Mouse (Mus musculus): ENCODE results near the gene Olfml2a.

The Olfml2a gene

DNA sequence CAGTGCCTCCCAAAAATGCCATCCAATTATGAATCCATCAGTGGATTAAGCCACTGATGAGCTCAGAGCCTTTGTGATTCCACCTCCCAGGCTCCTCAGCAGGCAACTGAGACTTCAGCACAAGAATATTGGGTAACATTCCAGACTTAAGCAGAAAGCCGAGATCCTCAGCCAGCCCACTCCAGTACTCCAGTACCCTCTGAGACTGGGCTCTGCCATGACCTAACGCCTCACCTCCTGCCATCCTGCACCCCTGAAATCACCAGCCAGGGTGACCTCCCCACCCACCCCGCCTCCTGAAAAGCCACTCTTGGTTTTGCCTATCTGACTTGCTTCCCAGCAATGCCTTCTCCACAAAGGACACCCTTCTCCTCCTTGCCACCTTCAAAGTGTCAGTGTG is 5.6 kb downstream of the Olfml2a start:
- no peak for DNase-seq (ENCODE audit: extremely low spot score, low read depth, low spot score)

DNA sequence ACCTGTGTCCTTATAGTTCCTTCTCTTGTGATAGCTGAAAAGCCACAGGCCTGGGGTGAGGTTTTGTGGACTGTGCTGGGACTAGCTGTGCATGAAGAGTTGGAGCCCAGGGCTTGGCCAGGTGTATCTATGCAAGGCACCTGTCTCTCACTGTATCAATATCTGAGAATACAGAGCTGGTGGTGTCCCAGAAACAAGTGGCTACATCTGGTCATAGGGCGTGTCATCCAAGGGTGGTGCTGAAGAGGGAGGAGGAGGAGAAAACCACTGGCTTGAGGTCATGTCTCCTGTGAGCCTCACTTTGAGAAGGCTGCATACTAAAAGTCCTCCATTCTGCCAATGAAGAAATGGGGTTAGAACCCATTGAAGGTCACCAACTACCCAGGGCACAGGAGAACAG is 6.2 kb downstream of the Olfml2a start:
- DNase-seq (ENCODE audit: extremely low spot score, low read depth, low spot score): no peak

DNA sequence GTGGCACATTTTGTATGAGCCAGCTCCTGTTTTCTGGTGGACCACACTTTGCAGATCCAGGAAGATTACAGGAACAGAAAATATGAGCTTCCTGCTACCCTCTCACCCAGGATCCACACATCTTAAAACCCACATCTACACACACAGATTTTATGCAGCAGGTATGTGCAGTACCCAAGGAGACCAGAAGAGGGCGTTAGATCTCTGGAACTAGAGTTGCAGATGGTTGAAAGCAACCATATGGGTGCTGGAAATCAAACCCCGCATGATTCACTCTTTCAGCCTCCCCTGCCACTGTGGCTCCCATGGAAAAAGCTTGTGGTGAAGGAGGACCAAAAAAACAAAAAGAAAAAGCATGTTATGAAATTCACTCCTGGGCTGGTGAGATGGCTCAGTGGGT is 7.3 kb downstream of the Olfml2a start:
- DNase-seq (ENCODE audit: extremely low spot score, low read depth, low spot score): no peak

DNA sequence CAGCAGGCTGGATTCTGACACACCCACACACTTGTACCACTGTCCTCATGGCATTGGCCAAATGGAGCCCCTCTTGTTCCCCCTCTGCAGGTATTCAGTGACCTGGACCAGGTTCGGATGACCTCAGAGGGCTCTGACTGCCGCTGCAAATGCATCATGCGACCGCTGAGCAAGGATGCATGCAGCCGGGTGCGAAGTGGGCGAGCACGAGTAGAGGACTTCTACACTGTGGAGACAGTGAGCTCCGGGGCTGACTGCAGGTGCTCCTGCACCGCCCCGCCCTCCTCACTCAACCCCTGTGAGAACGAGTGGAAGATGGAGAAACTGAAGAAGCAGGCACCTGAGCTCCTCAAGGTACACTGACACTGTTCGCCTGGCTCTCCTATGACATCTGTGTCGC is 9.6 kb downstream of the Olfml2a start:
- no peak for DNase-seq (ENCODE audit: extremely low spot score, low read depth, low spot score)

DNA sequence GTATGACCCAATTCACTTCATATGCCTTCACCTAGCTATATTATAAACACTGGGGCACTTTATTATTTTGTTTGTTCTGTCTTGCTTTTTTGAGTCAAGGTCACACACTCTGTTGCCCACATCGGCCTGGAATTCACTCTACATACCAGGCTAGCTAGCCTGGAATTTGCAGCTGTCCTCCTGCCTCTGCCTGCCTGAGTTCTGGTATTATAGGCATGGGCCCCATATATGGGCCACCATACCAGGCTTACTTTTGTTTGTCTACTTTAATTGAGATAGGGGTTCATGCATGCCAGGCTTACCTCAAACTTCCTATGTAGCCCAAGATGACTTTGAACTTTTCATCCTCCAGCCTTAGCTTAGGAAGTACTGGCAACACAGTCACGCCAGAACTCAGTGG is 10.1 kb downstream of the Olfml2a start:
- DNase-seq (ENCODE audit: extremely low spot score, low read depth, low spot score): no peak

DNA sequence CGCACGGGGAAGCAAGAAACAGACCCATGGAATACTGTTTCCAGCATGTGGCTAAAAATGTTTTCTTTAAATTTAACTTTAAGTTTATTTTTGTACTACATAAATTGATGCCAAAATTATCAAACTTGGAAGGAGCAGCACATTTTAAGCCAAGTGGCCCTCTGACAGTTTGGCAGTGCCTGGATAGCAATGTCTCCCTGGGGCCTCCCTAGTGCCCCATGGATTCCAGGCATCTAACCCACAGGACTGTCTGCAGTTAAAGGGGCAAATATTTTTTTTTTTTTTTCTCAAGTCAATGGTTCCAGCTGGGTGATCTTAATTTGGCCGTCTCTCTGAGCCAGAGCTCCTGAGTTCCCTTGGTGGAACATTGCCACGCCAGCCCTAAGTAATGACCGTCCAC is 11.4 kb downstream of the Olfml2a start:
- no peak for DNase-seq (ENCODE audit: extremely low spot score, low read depth, low spot score)

DNA sequence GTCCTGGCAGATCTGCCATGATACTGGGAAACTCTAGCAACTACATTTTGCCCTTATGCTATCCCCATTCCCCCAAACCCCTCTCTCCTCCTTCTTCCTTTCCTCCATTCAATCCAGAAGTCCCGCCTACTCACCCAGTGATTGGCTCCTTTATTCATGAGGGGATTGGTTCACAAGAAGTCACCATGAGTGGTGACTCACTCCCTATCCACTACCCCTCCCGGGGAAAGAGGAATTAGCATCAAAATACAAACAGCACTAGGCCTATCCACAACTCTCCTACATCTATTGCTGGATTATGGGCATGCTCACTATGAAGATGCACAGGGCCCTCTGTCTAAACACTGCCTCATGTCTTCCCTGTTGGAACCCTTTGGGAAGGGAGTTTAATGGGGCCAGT is 12.2 kb downstream of the Olfml2a start:
- no peak for DNase-seq (ENCODE audit: extremely low spot score, low read depth, low spot score)

DNA sequence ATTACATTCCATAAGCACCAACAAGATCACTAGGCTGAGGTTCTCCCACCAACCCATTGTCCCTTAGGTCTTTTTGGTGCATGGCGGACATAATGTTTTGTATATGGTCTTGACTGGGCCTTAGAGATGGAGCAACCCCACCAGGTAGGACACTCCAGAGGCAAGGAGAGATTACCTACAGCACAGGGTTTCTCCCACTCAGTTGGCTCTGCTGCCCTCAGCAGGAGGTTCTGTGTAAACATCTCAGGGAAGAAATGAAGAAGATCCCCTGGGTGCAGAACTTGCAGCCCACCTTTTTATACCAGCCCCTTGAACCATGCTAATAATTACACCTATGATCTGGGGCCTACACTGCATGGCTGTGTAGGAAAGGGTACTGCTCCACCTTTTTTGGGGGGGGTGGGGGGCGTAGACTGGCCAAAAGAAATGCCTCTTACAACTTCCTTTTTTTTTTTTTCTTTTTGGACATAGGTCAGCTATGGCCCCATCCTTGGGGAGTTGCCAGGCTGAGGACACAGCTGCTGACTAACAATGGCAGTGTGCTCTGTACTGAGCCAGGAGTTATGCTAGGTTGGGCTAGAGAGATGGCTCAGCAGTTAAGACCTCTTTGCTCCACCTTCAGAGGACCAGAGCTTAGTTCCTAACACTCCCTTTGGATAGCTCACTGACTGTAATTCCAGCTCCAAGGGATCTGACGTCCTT is 12.8 kb downstream of the Olfml2a start:
- no peak for DNase-seq (ENCODE audit: extremely low spot score, low read depth, low spot score)

DNA sequence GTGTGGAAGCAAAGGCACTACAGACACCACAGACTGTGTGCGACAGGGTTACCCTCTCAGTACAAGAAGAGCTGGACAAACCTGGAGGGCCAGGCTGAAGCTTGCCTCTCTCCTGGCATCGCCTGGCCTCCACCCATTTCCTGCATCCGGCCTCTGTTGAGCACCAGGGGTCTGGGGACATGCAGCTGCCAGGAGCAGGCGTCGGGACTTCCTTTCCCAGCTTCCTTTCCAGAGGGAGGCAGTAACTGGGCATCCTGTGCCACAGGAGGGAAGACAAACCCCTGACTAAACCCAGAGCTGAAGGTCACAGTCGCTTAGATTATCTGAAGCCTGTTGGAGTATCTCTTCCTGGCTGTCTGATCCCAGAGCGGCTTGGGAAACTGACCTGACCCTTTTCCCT is 15.8 kb downstream of the Olfml2a start:
- no peak for DNase-seq (ENCODE audit: extremely low spot score, low read depth, low spot score)

DNA sequence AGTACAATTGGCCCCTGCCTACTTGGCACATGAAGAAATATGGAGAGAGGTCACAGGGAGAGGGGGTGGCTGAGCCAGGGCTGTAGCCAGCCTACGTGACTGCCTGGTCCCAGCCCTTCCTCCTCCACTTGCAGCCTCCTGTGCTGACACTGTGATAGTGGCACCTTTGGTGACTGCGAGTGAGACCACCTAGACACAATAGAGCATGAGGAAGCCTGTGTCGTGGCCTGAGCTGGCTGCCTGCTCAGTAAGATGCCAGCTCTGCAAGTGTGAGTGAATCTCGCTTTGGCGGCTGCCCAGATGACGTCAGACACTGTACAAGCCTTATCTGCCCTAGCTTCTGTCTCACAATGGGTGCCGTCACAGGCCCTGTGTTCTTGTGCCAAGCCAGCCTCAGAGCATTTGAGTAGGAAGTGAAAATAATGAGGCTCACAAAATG is 18.5 kb downstream of the Olfml2a start:
- no peak for DNase-seq (ENCODE audit: extremely low spot score, low read depth, low spot score)

DNA sequence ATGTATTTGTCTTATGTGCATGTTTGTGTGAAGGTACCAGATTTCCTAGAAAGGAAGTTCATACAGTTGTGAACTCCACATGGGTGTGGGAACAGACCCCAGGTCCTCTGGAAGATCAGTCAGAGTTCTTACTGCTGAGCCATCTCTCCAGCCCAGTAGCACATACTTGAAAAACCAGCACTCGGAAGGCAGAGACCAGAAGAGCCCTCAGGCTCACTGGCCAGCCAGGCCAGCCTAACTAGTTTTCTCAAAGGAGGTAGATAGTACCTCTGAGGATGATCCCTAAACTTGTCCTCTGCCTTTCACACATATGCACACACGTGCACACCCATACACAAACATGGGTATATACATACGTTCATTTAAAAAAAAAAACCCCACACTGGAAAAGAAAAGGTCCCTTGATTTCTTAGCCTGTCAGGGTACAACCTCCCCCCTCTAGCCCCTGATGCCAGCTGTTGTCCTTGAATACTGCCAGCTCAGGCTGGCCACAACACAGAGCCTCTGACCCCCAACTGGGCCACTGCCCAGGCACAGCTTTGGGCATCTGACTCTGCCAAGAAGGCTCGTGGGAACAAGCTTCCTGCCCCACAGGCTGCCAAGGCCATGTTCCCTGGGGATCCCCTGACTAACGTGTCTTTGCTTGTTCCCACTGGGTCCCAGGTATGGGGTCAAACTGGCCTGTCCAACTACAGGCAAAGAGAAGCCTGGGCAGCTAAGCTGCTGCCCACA is 21.5 kb downstream of the Olfml2a start:
- DNase-seq (ENCODE audit: extremely low spot score, low read depth, low spot score): no peak

DNA sequence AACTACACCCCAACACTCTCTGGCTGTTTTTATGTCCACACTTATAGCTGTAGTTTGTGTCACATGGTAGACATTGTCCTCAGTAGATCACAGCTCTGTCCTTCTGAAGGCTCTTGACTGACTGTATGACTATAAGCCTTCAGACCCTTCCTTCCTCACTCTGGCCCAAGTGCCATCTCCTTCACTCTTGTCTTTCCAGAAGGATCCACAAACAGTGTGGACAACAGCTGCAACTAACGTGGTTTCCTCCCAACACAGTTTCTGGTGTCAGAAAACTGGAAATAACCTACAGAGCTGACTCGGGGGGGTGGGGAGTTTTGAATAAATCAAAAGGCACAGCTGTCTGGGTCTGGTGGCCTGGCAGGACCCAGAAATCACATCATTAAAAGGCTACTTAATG is 24.3 kb downstream of the Olfml2a start:
- DNase-seq (ENCODE audit: extremely low spot score, low read depth, low spot score): no peak

DNA sequence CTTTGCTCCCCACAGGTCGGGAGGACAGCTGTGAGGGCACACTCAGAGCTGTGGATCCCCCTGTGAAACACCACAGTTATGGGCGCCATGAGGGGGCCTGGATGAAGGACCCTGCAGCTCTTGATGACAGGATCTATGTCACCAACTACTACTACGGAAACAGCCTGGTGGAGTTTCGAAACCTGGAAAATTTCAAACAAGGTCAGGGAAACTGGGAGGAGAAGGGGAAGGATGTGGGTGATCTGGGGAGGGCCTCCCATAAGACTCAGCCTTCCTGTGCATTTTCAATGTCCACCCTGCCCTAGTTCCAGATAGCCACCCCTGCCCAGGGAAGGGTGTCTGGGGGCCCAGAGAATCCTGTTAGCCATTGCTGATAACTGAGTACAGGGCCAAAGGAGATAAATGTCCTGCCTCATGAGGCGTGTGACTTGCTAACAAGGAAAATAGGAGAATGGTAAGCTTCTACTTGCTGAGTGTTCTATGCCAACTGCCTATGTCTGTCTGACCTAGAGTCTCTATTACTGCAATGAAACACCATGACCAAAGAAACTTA is 26.0 kb downstream of the Olfml2a start:
- DNase-seq (ENCODE audit: extremely low spot score, low read depth, low spot score): no peak

DNA sequence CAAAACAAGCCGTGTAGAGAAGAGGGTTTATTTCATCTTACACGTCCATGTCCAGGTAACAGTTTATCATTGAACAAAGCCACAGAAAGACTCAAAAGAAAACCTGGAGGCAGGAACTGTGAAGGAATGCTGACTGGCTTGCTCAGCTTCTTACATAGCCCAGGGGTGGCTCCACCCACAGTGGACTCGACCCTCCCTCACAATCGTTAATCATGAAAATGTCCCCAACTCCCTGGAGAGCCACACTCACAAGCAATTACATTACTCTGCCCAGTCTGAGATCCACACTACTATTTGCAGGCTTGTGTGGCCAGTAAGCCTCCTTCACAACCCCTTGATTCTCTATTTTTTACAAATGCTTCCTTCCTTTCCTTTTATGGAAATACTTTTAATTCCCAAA is 32.4 kb downstream of the Olfml2a start:
- DNase-seq (ENCODE audit: extremely low spot score, low read depth, low spot score): peak; percentile 14

DNA sequence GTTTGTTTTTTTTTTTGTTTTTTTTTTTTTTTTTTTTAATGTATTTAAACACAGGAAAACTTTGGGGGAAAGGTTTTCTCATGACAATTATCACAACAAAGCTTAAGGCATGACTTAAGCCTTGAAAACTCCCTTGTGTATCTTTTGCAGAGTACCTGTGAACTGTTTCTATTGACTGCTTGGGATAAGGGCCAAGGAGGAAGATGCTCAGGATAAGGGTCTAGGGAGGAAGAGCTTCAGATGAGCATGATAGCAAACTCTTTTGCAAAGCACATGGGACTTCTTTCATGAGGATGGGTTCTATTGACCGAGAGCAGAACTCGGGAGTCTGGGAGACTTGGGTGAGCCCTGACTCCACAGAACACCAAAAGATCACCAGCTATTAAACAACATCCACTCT is 37.9 kb downstream of the Olfml2a start:
- DNase-seq (ENCODE audit: extremely low spot score, low read depth, low spot score): no peak

DNA sequence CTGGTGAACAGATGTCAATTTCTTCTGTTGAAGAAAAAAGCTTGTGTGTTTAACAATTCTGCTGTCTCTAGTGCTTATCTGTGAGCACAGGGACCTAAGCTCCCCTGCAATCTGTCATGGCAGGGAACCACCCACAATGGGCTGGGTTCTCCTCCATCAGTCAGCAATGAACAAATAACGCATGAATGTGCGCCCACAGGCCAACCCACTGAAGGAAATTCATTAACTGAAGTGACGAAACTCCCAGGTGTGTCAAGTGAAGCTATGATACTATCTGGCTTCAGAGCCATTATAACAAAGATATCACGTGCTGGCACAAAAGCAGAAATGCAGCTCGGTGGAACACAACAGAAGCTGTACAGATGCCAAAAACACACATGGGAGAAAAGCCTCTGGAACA is 38.3 kb downstream of the Olfml2a start:
- DNase-seq (ENCODE audit: extremely low spot score, low read depth, low spot score): no peak

DNA sequence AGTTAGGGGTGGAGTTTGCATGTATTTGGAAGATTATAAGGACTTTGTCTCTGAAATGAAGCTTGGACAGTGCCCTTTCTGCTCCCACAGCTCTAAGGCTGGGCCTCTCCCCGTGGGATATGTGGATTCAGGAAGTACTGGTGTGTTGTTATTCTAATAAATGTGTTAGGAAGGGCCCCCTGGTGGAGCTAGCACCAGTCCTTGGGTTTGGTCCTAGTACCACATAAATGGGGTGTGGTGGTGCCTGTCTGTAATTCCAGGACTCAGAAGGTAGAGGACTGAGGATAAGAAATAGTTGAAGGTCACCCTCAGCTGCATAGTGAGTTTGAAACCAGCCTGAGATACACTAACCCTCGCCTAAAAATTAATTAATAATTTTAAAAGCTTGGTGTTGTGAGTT is 41.4 kb downstream of the Olfml2a start:
- DNase-seq (ENCODE audit: extremely low spot score, low read depth, low spot score): no peak

DNA sequence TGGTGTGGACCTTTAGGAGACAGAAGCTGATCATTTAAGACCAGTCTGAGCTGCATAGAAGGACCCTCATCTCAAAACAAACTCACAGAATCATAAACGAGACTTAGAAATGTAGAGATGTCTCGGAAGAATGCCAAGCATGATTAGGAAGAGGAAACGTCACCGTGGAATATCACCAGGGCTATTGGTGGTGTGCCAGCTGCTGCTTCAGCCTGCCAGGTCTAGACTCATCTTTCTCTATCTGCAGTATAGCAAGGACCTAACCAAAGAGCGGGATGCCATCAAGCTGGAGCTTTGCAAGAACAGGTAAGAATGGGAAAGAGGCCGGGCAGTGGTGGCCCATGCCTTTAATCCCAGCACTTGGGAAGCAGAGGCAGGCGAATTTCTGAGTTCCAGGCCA is 41.9 kb downstream of the Olfml2a start:
- no peak for DNase-seq (ENCODE audit: extremely low spot score, low read depth, low spot score)

DNA sequence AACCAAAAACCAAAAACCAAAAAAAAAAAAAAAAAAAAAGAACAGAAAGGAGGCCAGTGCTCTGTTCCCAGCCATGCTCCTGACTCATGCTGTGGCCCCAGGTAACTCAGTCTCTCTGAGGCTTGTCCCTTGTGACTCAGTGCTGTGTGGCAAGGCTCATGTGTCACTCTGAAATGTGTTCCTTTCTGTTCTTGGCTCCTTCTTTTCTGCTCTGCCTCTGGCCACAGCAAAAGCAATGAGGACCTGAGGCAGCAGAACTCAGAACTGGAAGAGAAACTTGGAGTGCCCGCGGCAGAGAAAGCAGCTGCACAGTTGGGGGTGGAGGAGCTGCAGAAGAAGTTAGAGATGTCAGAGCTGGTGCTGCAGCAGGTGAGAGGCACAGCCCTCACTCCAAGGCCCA is 42.4 kb downstream of the Olfml2a start:
- no peak for DNase-seq (ENCODE audit: extremely low spot score, low read depth, low spot score)

DNA sequence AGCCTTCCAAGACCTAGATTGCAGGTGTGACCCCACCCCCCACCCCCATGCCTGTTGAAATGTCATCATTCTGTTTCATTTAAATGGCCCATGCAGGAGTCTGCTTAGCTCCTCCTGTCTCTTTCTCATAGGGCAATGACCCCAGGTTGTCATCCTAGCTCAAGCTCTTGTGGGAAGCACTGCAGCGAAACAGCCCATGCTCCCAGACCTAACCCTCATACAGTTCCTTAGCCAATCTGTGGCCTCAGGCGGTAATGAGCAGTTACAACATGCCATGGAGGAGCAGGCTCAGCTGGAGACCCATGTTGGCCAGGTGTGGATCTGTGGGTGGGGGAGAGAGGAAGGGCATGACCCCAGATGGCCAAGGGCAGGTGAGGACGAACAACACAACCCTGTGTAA is 43.4 kb downstream of the Olfml2a start:
- DNase-seq (ENCODE audit: extremely low spot score, low read depth, low spot score): no peak

DNA sequence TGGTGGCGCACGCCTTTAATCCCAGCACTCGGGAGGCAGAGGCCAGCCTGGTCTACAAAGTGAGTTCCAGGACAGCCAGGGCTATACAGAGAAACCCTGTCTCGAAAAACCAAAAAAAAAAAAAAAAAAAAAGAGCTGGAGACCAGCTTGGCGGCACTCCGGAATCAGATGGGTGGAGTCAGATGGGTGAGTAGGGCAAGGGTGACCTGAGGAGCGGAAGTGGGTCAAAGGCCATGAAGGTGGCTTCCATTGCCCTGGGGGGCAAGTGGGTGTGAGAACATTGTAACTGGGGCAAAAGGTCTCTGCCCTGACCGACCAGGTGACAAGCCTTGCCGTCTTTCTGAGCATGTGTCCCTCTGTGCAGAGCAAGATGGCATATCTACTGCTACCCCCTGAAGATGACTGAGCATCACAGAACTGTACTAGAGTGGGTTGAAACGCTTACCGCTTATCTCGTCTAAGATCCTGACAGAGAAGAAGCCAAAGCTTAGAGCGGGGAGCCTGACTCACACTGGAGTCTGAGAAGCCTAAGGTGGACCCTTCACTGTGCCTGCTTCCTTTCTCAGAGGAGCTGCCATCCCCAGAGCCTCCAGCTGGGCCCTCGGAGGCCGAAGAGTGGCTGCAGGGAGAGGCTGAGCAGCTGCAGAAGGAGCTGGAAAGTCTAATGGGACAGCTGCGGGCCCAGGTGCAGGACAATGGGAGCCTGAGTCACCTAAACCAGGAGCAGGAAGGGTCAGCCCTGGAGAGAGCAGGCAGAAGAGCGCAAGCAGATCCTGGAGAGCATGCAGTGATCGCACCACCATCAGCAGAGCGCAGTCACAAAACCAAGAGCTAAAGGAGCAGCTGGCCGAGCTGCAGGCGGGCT is 44.4 kb downstream of the Olfml2a start:
- DNase-seq (ENCODE audit: extremely low spot score, low read depth, low spot score): no peak

DNA sequence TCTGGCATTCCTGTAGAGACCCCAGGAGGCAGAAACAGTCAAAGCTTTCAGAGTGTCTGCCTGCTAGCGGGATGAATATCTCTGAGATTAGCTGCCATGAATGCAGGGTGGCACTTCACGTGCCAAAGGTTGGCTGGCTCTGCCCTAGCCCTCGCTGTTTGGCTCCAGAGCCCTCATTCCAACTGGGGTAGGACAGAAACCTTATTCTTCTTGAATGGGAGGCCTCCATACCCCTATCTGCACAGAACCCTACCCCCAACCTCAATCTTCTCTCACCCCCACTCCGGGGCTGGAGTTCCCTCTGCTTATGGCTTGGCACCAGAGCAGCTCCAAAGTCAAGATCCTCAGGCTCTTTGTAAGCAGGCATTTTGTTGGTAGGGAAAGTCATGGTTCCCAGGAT is 46.1 kb downstream of the Olfml2a start:
- DNase-seq (ENCODE audit: extremely low spot score, low read depth, low spot score): no peak

All from hindlimb bud, embryonic 11.5 days (tissue).